Mouse (Mus musculus) neural tube, embryonic 11.5 days (tissue): ENCODE measurements around the gene Lipa. TPM values are rescaled to one million over a fixed set of nuclear protein-coding genes. Genes with fewer than 3 reads are reported as not detected.

Experiments used
- ATAC-seq: fragments of 200-750 bp; cut with Nextera tagmentation; 2 replicates; pipeline ENCODE4 v1.8.0; 2017; ENCODE audit warnings: moderate number of reproducible peaks, mild to moderate bottlenecking, moderate TSS enrichment, moderate library complexity; ENCODE audit not compliant: insufficient read depth, low FRiP score, low TSS enrichment
- DNase-seq: peaks from one replicate; pipeline ENCODE4 v3.0.0-alpha.2; 2015; ENCODE audit warnings: low spot score
- H3K27ac ChIP-seq: fragments of 300-500 bp; sonication (generic); 2 replicates; pipeline ENCODE4 v1.5.1; 2014; ENCODE audit warnings: low read depth, mild to moderate bottlenecking, low read length
- H3K27me3 ChIP-seq: fragments of 300-500 bp; sonication (generic); 2 replicates; pipeline ENCODE4 v1.6.1; 2014; ENCODE audit warnings: mild to moderate bottlenecking, low read length, mixed read lengths; ENCODE audit not compliant: control insufficient read depth, insufficient read depth
- H3K36me3 ChIP-seq: fragments of 300-500 bp; sonication (generic); 2 replicates; pipeline ENCODE4 v1.6.1; 2014; ENCODE audit warnings: mild to moderate bottlenecking, low read length, moderate library complexity, mixed read lengths; ENCODE audit not compliant: control insufficient read depth, insufficient read depth
- H3K4me1 ChIP-seq: fragments of 300-500 bp; sonication (generic); 2 replicates; pipeline ENCODE4 v1.6.1; 2014; ENCODE audit warnings: low read length, mixed read lengths; ENCODE audit not compliant: control insufficient read depth, insufficient read depth
- H3K4me2 ChIP-seq: fragments of 300-500 bp; sonication (generic); 2 replicates; pipeline ENCODE4 v1.6.1; 2014; ENCODE audit warnings: low read depth, mild to moderate bottlenecking, moderate library complexity
- H3K4me3 ChIP-seq: fragments of 300-500 bp; sonication (generic); 2 replicates; pipeline ENCODE4 v1.5.1; 2014; ENCODE audit warnings: low read depth, low read length
- H3K9ac ChIP-seq: fragments of 300-500 bp; sonication (generic); 2 replicates; pipeline ENCODE4 v1.6.1; 2014; ENCODE audit warnings: mild to moderate bottlenecking, low read length
- H3K9me3 ChIP-seq: fragments of 300-500 bp; sonication (generic); 2 replicates; pipeline ENCODE4 v1.6.1; 2016; ENCODE audit warnings: low read length; ENCODE audit not compliant: control insufficient read depth
- WGBS: fragments of 180-500 bp; shearing (Covaris S2); extraction: QIAGEN DNeasy Blood & Tissue Kit; methylation state at CpG from one replicate; pipeline ENCODE4 v1.1.7; 2014; 5-methylcytosine and 5-hydroxymethylcytosine counted together
- polyA plus RNA-seq: library from polyadenylated mRNA; unstranded; fragments of >200 nt; fragmentation: Nextera tagmentation; extraction: Ambion mirVana; gene quantifications from 2 replicates; pipeline ENCODE4 v1.2.1, GENCODE M21; 2014

Lipa gene
- polyA plus RNA-seq, 1 experiment from 2014 or later, result 27.5 TPM

GRCm38 (mm10) chr19:34554061-34554460 lies 26.8 kb upstream of the Lipa start:
- H3K4me3 ChIP-seq, result no peak overlapping the region
- DNase-seq (no peak), ATAC-seq (no peak)
- no peaks in the 10 kb centered on the region for H3K27me3 ChIP-seq
- no peaks in the 10 kb centered on the region for H3K4me1 ChIP-seq
- H3K9me3 ChIP-seq, result no peaks in the 10 kb centered on the region
- no peak overlapping the region for H3K4me2 ChIP-seq
- no peaks in the 10 kb centered on the region for H3K36me3 ChIP-seq
- no peak overlapping the region for H3K27ac ChIP-seq
- H3K9ac ChIP-seq, result no peak overlapping the region

GRCm38 (mm10) chr19:34553522-34553921 lies 26.2 kb upstream of the Lipa start:
- no peak overlapping the region for H3K4me3 ChIP-seq
- no peaks in the 10 kb centered on the region for H3K36me3 ChIP-seq
- no peak overlapping the region for H3K4me2 ChIP-seq
- DNase-seq, result no peak
- no peak overlapping the region for H3K27ac ChIP-seq
- 79% methylated on average over 3 of the region's 3 CpGs for WGBS
- H3K27me3 ChIP-seq, result no peaks in the 10 kb centered on the region
- ATAC-seq, result no peak
- H3K9me3 ChIP-seq, result no peaks in the 10 kb centered on the region
- no peak overlapping the region for H3K9ac ChIP-seq
- no peaks in the 10 kb centered on the region for H3K4me1 ChIP-seq

GRCm38 (mm10) chr19:34553021-34553420 lies 25.7 kb upstream of the Lipa start:
- WGBS, result 78% methylated on average over 6 of the region's 6 CpGs
- Histone ChIP-seq H3K4me1 (no peaks in the 10 kb centered on the region), H3K9me3 (no peaks in the 10 kb centered on the region), H3K4me2 (no peak overlapping the region), H3K4me3 (no peak overlapping the region), H3K27me3 (no peaks in the 10 kb centered on the region), H3K27ac (no peak overlapping the region), H3K36me3 (no peaks in the 10 kb centered on the region), H3K9ac (no peak overlapping the region)
- DNase-seq (no peak), ATAC-seq (no peak)

GRCm38 (mm10) chr19:34551981-34552380 lies 24.7 kb upstream of the Lipa start:
- no peaks in the 10 kb centered on the region for H3K36me3 ChIP-seq
- no peak overlapping the region for H3K9ac ChIP-seq
- WGBS, result 79% methylated on average over 5 of the region's 5 CpGs
- no peak overlapping the region for H3K4me3 ChIP-seq
- H3K9me3 ChIP-seq, result no peaks in the 10 kb centered on the region
- H3K4me2 ChIP-seq, result no peak overlapping the region
- H3K27me3 ChIP-seq, result no peaks in the 10 kb centered on the region
- no peaks in the 10 kb centered on the region for H3K4me1 ChIP-seq
- ATAC-seq (no peak), DNase-seq (no peak)
- no peak overlapping the region for H3K27ac ChIP-seq

- Histone ChIP-seq H3K4me1 (no peaks in the 10 kb centered on the region), H3K4me3 (peak within 1 kb of the TSS; percentile 41), H3K4me2 (peak within 1 kb of the TSS; percentile 62), H3K9me3 (no peaks in the 10 kb centered on the region), H3K36me3 (no peaks in the 10 kb centered on the region), H3K27ac (no peak within 1 kb of the TSS), H3K9ac (peak within 1 kb of the TSS; percentile 41), H3K27me3 (no peaks in the 10 kb centered on the region)
- ATAC-seq (peak; percentile 94), DNase-seq (peak; percentile 77)
- 2% methylated on average over 22 of the region's 22 CpGs for WGBS
Measured at GRCm38 (mm10) chr19:34550534-34551223, 23.4 kb upstream of the Lipa start, which contains the start of gene Ifit2. Gene Ifit2 (plus strand): TSS chr19:34550694.

- H3K27ac ChIP-seq, result no peak overlapping the region
- H3K27me3 ChIP-seq, result no peaks in the 10 kb centered on the region
- H3K4me2 ChIP-seq, result peak overlapping the region; percentile 62
- H3K4me3 ChIP-seq, result peak overlapping the region; percentile 41
- no peaks in the 10 kb centered on the region for H3K36me3 ChIP-seq
- DNase-seq (no peak), ATAC-seq (no peak)
- WGBS, result 30% methylated on average over 4 of the region's 4 CpGs
- no peaks in the 10 kb centered on the region for H3K9me3 ChIP-seq
- H3K9ac ChIP-seq, result peak overlapping the region; percentile 41; the same call in 1 of the 2 replicates
- H3K4me1 ChIP-seq, result no peaks in the 10 kb centered on the region
Measured at GRCm38 (mm10) chr19:34550205-34550533, 22.9 kb upstream of the Lipa start.

GRCm38 (mm10) chr19:34547976-34548375 lies 20.7 kb upstream of the Lipa start:
- no peaks in the 10 kb centered on the region for H3K4me1 ChIP-seq
- H3K9ac ChIP-seq, result no peak overlapping the region
- no peaks in the 10 kb centered on the region for H3K36me3 ChIP-seq
- no peak for ATAC-seq
- no peaks in the 10 kb centered on the region for H3K9me3 ChIP-seq
- H3K4me2 ChIP-seq, result no peak overlapping the region
- no peak overlapping the region for H3K27ac ChIP-seq
- WGBS, result 30% methylated on average over 7 of the region's 7 CpGs
- no peak overlapping the region for H3K4me3 ChIP-seq
- H3K27me3 ChIP-seq, result no peaks in the 10 kb centered on the region
- peak; percentile 75 for DNase-seq

- no peaks in the 10 kb centered on the region for H3K36me3 ChIP-seq
Measured at GRCm38 (mm10) chr19:34546211-34546610, 18.9 kb upstream of the Lipa start.

GRCm38 (mm10) chr19:34539422-34539821 lies 12.1 kb upstream of the Lipa start:
- Histone ChIP-seq H3K4me2 (no peak overlapping the region), H3K27me3 (no peaks in the 10 kb centered on the region), H3K36me3 (no peaks in the 10 kb centered on the region), H3K9ac (no peak overlapping the region), H3K4me1 (no peaks in the 10 kb centered on the region), H3K4me3 (no peak overlapping the region), H3K27ac (no peak overlapping the region), H3K9me3 (no peaks in the 10 kb centered on the region)
- 85% methylated on average over 1 of the region's 1 CpGs for WGBS
- no peak for ATAC-seq
- no peak for DNase-seq

More at GRCm38 (mm10) chr19:34546211-34546610, 18.9 kb upstream of the Lipa start:
- no peaks in the 10 kb centered on the region for H3K9me3 ChIP-seq
- no peak for DNase-seq
- no peaks in the 10 kb centered on the region for H3K4me1 ChIP-seq
- WGBS, result 92% methylated on average over 4 of the region's 4 CpGs
- H3K4me3 ChIP-seq, result no peak overlapping the region
- no peak overlapping the region for H3K27ac ChIP-seq
- H3K9ac ChIP-seq, result no peak overlapping the region
- ATAC-seq, result no peak
- no peaks in the 10 kb centered on the region for H3K27me3 ChIP-seq
- H3K4me2 ChIP-seq, result no peak overlapping the region
